Mouse (Mus musculus) c-Kit-positive CD71-positive TER-119-negative erythroid progenitor cells, embryonic 14.5 days (primary cell): ENCODE data around the gene Pdgfra.

Experiments used
- DNase-seq: peaks from one replicate; pipeline ENCODE4 v3.0.0-alpha.2; 2013; ENCODE audit warnings: low read depth

Gene Pdgfra

DNA sequence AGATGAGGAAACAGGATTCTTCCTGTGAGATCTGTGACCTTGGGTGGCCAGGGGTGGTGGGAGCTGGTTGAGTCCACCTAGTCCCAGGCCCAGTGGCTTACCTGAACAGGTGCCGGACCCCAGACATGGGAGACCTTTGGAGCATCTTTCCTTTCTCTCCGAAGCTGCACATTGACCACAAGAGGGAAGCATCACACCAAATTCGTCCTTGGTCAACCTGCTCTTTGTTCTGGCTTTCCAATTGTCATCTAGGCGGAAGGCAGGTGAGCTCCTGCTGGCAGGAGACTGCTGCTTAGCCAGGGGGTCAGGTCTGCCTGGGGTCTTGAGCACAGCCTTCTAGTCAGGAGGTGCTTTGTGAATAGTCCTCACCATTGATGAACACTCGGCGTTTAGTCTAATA, 62.4 kb downstream of the Pdgfra start:
- peak; percentile 3 for DNase-seq

DNA sequence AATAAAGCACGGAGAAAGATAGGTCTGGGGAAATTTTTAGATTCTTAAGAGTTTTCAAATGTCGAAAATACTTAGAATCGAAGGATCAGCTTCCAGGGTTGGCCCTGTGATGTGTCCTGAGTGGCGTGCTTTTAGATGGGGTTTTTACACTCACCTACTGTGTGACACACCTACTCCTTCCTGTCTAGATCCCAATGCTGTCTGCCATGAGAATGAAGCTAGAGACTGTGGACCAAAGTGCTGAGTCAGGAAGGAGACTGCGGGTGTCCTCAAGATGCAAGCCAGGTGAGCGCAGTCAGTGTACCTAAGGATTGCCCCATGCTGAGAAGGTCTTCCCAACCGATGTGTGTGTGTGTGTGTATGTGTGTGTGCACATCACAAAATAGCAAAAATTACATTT, 62.8 kb downstream of the Pdgfra start:
- no peak for DNase-seq

DNA sequence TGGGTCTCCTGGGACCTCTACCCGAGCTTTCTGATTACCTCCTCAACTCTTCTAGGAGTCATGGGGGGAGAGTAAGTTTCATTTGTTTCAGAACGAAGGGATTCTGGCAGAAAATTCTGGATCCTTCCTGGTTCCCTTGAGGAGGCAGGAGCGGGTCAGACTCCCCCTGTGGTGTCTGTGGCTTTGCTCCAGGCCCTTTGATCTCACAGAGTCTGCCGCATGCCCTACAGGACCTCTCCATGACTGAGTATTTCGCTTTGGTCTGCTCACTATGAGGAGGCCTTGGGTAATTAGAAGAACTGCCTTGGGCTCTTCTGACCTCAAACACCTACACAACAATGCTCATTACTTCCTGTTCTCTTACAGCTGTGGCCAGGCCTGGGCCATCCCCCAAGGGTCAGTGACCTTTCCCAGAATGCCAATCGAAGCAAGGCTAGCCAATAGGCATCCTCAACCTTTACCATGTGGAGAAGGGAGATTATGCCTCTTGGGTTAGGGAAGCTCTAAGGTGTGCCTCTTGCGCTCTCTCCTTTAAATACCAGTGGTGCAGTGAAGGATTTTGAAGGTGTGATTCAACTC, 63.7 kb downstream of the Pdgfra start:
- DNase-seq, result no peak

DNA sequence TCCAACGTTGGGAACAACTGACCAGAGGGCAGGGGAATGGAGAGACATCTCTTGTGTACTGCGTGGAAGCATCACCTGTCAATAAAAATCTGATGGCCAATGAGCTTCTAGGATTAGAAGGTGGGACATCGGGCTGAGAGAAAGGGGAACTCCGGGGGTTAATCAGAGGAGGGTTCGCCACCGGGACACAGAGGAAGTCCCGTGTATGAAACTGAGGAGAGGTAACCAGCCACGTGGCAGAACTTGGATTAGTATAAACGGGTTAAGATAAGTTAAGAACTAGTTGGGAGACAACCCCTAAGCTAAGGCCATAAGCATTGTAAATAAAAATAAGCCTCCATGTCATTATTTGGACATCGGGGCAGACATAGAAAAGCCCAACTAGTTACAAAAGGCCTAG, 69.5 kb downstream of the Pdgfra start:
- DNase-seq, result no peak

GRCm38 (mm10) chr5:75222491-75223265, 70.6 kb downstream of the Pdgfra start:
- DNase-seq, result no peak

- DNase-seq, result no peak
These were observed 86.3 kb downstream of the Pdgfra start for GRCm38 (mm10) chr5:75238363-75238762.

DNA sequence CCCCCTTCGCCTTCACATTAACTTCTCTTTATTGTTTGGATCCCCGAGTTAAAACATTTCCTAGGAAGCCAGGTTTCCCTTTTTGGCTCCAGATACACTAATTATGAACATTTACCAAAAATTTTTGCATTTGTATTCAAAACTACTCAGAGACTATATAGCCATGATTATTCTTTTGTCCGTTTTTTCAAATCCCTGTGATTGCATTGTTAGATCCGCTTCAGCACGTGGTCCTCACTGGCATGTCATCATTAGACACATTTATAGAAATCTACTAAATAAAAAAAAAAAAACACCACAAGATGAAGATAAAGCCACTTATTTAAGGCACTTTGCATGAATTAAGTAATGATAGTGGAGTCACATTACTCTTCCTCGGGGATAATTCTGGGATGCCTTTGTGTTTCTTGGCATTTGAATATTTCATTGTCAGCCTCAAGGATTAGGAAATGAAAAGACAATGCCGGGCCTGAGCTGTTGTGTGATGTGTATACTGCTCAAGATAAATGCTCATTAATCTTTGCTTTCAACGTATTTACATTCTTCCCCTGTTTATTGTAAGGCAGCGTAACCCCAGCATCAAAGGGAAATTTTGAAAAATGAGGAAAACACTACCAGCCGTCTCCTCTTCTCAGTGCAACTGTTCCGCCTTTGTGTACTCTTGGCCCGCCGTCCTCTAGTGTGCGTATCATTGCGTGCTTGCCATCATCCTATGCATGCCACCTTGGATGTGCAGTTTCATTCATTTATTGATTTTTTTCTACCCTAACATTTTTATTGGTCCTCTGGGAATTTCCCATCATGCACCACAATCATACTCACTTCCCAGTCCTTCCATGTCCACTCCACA, 87.1 kb downstream of the Pdgfra start:
- no peak for DNase-seq

GRCm38 (mm10) chr5:75247070-75247740, 95.1 kb downstream of the Pdgfra start:
- no peak for DNase-seq
